Mouse (Mus musculus): ENCODE data around the gene Gm20388.

DNA sequence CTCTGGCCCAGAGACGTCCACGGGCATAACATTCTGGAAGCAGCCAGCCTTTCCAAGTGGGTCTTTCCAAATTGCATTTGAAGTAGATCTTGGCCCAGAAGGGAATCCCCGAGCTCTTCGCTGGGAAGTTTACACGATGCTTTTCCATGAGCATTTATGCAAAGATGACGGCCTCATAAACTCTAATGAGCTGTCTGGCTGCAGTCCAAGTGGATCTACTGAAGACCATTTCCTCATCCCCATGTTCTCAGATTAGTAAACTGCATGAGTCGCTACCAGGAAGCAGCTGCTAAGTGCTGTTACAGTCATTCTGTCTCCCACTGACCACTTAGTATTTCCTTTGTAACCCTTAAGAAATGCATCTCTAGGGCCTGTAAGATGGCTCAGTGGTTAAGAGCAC, 3852.7 kb downstream of the Gm20388 start:
- TF ChIP-seq CTCF (conservative IDR thresholded peaks at IDR 0.05; ENCODE audit: insufficient read depth, insufficient read length, low read depth, low read length) (no peak), POLR2A (IDR thresholded peaks at IDR 0.05; ENCODE audit: low read depth, low read length) (no peak)

Measured in kidney, adult 2 months (tissue).